Mouse (Mus musculus): ENCODE results near the gene Mrpl54. TPM values are rescaled to one million over a fixed set of nuclear protein-coding genes. Genes with fewer than 3 reads are reported as not detected.
A peak's percentile ranks its signal among the peaks of the same experiment; 100 is the strongest.

Gene Mrpl54
- total RNA-seq (2021), result 100 to 1,000 TPM; 121 to 141 TPM
- long read RNA-seq, experiment 1, transcript Mrpl54-201 (3 exons, 604 nt), result major isoform, 130 of 150 reads
- long read RNA-seq, experiment 1, partial matches to known transcripts, result 18 of 150 reads
- long read RNA-seq, experiment 1, other reads (novel, unspliced or antisense), result 1 of 150 reads
- long read RNA-seq, experiment 2, transcript Mrpl54-201 (3 exons, 604 nt), result major isoform, 48 of 55 reads
- long read RNA-seq, experiment 2, partial matches to known transcripts, result 5 of 55 reads
- long read RNA-seq, experiment 2, other reads (novel, unspliced or antisense), result 2 of 55 reads

- peak; percentile 98 to 99 for DNase-seq
Observed at GRCm38 (mm10) chr10:81266211-81267105, at the start of gene Mrpl54, which contains the start of gene Apba3. Gene Mrpl54, minus strand, starts transcription at chr10:81266934. Gene Apba3, plus strand, starts transcription at chr10:81266960.

- DNase-seq, result no peak
Observed at GRCm38 (mm10) chr10:81315587-81315986, 48.9 kb upstream of the Mrpl54 start.

GRCm38 (mm10) chr10:81314201-81314600 is 47.5 kb upstream of the Mrpl54 start:
- DNase-seq, result no peak

- DNase-seq, result no peak
Observed at GRCm38 (mm10) chr10:81313581-81313980, 46.8 kb upstream of the Mrpl54 start.

GRCm38 (mm10) chr10:81309571-81309970 is 42.8 kb upstream of the Mrpl54 start:
- no peak for DNase-seq

- DNase-seq, result no peak
Observed at GRCm38 (mm10) chr10:81306837-81307682, 40.3 kb upstream of the Mrpl54 start.

GRCm38 (mm10) chr10:81306173-81306668 is 39.5 kb upstream of the Mrpl54 start:
- DNase-seq, result no peak

GRCm38 (mm10) chr10:81305663-81306062 is 38.9 kb upstream of the Mrpl54 start:
- DNase-seq, result no peak

- DNase-seq, result peak; percentile 48 to 71
Observed at GRCm38 (mm10) chr10:81304597-81305238, 38.0 kb upstream of the Mrpl54 start.

- DNase-seq, result no peak
Observed at GRCm38 (mm10) chr10:81303761-81304160, 37.0 kb upstream of the Mrpl54 start.

GRCm38 (mm10) chr10:81303258-81303657 is 36.5 kb upstream of the Mrpl54 start:
- no peak for DNase-seq

- peak in 1 of 2 experiments; percentile 42 for DNase-seq
Observed at GRCm38 (mm10) chr10:81302781-81303218, 36.1 kb upstream of the Mrpl54 start.

- peak in 1 of 2 experiments; percentile 45 for DNase-seq
Observed at GRCm38 (mm10) chr10:81302288-81302687, 35.6 kb upstream of the Mrpl54 start.

GRCm38 (mm10) chr10:81301321-81301720 is 34.6 kb upstream of the Mrpl54 start:
- no peak for DNase-seq

GRCm38 (mm10) chr10:81300352-81300907 is 33.7 kb upstream of the Mrpl54 start:
- no peak for DNase-seq

- DNase-seq, result no peak
Observed at GRCm38 (mm10) chr10:81299585-81300351, 33.0 kb upstream of the Mrpl54 start.

GRCm38 (mm10) chr10:81298369-81299100 is 31.8 kb upstream of the Mrpl54 start:
- no peak for DNase-seq

GRCm38 (mm10) chr10:81297845-81298244 is 31.1 kb upstream of the Mrpl54 start:
- DNase-seq, result peak; percentile 55 to 61

- no peak for DNase-seq
Observed at GRCm38 (mm10) chr10:81297246-81297645, 30.5 kb upstream of the Mrpl54 start.

All from adrenal gland, postnatal 36 days (tissue).